Mouse (Mus musculus) cerebellum, adult 9-10 months (tissue): ENCODE measurements at regions not wholly inside any gene's neighbourhood (a gene's known extent, or its start where the extent isn't known, plus 50 kb on each side); places are given as distances from the start of the nearest gene placed in this dataset.

Experiments
- DNase-seq: peaks from one replicate; pipeline ENCODE4 v3.0.0; 2022

DNA sequence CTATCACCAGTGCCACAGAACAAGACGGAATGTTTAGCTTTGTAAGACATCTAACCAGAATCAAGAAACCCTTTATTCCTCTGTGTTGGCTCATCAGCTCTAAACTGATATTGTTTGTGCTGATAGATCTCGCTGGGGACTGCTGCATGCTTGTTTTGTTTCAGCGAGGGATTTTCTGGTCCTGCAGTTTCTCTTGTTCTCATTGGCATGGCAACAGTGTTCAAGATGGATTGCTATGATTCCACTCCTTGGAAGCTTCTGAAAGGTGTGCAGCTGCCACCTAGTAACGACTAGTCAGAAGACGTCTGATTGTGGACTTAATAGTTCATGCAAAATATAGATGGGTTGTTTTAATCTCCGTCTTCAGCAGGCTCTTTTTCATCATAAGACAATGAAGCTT lies 591.2 kb downstream of the Sorcs1 start:
- no peak for DNase-seq

DNA sequence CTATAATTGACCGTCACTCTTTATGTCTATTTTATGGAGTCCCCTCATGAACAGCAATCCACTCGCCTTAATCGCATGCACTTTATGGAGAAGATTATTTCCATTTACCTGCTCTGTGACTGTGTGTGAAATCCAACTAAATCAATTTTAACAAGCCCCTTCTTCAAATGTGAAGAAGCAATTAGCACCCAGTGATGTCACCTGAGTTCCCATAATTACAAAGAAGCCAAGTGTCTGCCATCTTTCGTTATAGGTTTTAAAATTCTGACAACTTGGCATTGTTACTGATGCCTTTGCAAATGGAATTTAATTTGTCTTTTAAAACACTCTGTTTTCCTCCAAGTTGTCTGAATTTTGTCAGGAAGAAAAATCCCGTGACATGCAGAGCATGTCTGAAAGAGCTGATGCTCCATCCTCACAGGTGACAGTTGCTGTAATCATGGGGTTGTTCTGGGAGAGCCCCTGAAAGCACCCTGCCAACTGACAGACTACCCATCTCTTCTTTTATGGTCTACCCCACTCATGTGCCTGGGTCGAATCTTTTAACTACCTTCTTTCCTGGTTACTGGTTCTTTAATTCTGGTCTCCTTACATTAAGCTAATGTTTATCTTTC lies 600.9 kb downstream of the Sorcs1 start:
- no peak for DNase-seq

DNA sequence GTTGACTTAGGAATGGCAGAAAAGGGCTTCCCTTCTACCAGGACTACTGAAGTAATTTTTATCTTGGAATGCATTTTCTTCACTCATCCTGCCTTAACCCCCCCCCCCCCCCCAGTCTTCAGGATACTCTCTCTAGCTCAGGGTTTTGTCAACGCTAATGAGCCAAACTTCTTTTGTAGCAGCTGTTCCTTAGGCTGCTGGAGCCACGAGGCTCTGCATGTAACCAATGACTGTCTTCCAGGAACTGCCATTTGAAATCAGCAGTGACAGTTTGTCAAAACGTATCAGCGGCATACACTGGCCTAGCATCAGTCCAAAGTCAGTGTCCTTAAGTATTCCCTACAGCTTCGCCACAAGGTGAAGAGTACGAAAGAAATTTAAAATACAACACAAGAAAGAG lies 618.0 kb downstream of the Sorcs1 start:
- DNase-seq: no peak

DNA sequence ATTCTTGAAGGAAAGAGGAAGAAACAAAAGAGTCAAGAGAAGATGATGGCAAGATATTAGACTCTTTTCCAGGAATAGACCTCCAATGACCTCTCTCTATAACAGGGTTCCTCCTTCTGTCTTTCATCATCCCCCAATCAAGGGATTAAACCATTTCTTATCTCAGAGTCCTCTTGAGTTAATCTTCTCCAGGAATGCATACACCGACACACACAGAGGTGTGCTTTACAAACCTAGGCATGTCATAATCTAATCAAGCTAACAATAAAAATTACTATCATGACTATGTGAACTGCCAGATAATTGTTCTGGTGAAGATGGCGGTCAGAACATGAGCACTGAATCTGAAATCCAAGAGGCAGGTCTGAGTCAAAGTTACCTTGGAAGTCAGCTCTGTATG lies 625.5 kb downstream of the Sorcs1 start:
- no peak for DNase-seq

DNA sequence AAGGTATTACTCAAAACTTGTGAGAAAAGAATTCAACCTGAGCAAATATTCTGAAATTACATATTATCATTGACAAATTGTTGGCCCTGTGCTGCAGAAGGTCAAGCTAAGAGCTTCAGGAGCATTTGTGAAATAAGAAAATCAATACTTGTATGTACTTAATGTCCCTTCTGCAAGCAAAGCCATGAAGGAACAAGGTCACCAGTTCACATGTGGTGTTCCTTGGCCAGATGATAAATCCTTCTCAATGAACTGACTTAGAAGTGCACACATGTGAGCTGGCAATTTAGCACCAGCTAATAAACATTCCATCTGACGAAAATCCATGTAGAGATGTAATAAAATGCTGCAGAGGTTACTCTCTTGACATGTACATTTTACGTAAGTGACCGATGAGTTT lies 632.7 kb downstream of the Sorcs1 start:
- DNase-seq: no peak

DNA sequence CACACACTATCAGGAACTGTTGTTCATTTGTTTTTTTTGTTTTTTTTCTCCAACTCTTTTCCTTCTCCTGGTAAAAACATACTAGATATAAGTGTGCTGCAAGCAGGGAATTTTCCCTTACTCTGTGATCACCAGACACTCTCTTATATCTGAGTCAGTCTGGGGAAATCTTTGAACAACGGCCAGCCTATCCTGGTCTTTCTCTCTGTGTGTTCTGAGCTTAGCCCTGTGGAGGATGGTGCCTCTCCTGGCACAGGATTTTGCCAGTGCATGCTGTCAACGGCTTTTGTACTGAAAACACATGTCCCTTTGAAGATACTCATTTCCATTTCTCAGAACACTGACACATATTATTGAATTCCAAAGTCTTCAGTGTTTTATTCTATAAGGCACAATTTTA lies 664.8 kb downstream of the Sorcs1 start:
- DNase-seq: no peak

DNA sequence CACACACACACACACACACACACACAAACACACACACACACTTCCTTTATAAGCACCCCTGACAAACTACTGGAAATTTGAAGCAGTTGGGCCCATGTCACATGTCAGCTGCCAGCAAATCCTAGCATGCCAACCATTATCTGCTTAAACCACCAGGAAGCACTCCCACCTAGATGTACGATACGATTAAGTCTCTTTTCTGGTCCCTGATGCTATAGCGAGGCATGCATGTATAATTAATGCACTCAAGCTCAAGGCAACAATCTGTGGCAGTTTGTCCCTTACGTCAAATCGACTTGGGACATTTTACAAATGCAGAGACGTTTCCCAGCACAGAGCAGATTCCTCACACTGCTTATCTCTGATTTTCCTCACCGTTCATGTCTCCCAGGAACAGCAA lies 673.2 kb downstream of the Sorcs1 start:
- no peak for DNase-seq

DNA sequence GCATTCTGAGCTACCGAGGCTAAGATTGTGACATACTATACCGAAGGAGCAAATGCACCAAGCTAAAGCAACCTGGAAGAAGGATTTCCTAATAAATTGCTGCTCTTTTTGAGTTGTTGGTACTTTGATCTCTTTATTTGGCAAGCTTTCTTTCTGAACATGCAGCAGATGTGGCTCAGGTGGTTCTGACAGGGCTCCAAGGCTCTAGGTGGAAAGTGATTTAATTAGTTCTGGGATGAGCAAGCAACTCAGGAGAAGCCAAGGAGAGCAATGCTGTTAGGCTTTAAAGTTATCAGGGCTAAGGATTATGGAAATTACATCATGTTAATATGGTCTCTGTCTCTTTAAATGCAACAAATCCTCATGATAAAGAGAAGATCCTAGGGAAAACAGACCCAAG lies 692.6 kb downstream of the Sorcs1 start:
- no peak for DNase-seq

DNA sequence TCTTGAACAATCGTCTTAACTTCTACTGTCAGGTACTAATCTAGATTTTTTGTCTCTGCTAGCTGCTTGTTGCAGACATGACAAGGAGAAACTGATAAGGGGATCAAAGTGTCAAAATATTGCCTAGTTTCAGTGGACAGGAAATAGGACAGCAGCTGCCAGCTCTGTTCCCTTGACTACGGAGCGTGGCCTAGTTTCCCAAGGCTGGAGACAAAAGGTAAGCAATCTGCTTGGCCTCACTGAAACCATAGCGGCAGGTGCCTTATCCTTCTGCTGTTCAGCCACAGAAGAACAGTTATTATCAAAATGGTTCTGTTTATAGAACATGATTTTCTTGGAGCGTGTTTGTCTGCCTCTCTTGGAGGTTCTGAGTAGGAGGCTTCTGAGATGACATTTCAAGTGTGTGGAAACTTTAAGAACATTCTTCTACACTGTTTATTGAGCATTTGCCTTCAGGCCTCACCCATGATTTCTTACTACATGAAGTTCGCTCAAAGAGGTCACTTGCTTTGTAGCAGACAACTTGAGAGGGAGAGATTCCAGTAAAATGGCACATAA lies 712.1 kb downstream of the Sorcs1 start:
- DNase-seq: peak; percentile 23

DNA sequence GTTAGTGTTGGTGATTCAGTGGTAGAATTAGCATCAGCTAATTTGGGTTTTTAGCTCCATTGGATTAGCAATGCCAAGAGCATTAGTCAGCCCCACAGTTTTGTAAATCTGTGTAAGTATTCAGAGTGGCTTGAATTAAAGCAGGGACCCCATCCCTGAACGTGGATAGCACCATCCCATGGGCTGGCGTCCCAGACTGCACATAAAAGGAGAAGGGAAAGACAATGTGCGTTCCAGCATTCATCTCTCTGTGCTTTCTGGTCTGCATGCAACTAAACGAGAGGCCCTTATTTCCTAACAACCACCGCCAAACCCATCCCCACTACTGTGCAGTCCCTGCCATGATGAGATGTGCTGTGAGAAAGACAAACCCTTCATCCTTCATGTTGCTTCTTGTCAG lies 713.8 kb downstream of the Sorcs1 start:
- no peak for DNase-seq

DNA sequence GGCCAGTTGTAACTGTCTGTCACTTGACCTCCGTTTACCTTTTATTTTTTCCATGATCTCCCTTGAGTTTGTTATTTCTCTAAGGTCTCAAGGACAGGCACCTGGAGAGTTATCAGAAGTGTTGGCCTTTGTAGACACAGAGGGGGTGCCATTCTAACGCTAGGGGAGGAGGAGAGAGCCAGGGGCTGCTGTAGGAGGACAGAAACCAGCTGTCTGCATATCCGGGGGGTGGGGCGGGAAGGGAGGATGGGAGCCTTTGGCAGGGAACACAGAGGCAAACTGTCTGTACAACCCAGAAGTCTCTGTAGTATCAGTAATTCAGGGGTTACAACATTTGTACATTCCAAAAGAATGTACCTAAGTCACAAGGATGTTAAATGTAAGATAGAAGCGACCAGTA lies 719.9 kb downstream of the Sorcs1 start:
- no peak for DNase-seq

DNA sequence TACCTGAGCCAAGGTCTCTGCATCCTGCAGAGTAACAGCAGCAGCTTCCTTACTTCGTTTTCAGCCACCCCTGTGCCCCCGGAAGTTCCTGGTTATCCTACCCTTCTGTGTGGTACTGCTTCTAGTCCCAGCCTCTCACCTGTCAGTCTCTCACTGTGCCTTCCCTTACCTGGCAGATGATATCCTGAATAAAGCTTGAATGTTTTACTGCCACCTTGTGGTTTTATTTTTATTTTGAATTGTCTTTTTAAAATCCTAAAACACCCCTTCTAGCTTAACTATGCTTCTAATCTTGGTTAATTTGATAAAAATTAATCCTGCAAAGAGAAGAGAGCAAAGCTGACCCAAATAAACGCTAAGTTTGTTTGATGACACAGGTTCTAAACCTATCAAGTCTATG lies 747.2 kb downstream of the Sorcs1 start:
- no peak for DNase-seq

DNA sequence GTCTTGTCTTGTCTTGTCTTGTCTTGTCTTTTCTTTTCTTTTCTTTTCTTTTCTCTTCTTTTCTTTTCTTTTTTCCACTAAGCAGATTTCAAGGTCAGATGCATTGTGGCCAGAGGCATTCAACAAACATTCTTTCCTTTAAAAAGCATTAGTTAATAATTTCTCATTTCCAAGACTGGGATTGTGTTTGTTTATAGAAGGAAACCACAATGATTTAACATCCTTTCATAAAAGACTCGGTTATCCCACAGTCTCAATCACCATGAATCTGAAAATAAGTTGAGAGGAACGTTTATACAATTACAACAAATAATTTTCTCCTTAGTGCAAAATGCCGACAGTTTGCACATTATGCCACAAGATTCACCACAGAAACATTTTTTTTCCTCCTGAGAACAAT lies 766.7 kb downstream of the Sorcs1 start:
- no peak for DNase-seq

DNA sequence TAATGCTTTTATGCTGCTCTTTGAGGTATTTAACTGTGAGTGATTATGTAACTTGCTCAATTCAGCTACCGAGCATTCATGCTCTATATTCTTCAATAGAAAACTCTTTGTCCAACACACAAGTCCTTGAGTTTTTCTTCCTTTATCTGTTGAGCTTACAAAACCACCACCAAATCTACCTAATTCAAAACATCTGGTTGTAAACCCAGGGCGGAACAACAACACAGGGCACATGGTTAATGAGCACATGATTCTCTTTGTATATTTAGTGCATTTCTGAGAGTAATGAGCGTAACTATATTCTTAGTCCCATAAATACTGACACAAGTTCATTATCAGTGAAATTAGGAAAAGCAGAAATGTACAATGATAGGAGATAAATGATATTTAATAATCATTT lies 798.2 kb downstream of the Sorcs1 start:
- no peak for DNase-seq

DNA sequence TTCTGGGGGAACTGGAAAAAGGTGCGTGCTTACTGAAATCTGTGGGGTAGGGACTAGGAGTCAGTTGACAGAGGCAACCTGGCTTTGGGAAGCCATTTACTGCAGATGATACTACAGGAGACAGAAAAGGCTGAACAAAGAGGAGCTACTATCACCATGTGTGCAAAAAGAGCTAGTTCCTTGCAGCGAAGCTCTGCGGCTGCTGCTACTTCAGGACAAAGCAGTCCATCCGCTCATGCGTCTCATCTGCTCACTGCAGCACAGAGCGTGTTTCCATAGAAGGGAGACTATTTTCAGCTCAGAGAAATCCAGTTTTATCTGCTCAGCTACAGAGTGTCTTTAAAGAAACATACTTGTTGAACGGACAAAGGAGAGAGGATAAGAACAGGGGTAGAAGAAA lies 817.7 kb downstream of the Sorcs1 start:
- no peak for DNase-seq

DNA sequence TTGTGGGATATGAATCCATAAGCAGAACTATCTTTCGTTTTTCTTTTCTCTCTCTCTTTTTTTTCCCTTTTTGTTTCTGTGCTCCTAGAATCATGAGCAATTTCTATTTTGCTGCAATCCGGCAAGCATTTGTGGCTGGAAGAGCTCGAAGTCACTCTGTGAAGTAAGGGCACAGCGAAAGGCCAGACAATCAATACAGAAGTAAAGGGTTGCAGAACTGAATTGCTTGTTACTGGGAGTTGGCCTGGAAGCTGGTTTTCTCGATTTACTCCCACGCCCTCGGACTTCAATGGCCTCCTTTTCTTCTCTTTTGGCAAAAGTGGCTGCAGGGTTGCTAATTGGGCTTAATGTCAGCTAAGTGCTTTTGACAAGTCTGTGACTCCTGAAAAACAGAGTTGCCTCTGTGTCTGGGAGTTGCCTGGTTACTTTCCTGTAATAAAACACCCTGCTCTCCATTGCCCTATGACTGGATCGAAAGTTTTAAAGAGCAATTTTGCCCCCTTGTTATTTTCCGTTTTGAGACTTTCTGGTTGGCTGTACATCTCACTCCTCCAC lies 822.9 kb downstream of the Sorcs1 start:
- DNase-seq: no peak

DNA sequence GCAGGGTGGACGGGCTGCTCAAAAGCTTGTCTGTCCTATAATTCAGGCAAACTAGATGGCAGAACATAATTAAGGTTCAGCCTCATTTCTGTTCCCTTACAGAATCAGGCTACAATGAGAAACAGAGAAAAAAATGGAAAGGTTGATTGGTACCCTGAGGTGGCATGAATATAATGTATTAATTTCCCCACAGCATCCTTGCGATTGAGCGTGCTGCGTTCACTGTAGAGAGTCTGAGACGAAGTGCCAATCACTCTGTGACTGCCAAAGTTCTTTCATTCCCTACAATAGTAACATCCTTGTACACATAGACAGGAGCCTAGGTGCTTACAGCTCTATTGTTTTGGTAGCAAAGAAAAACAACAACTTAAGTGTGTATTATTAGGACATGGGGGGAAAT lies 836.5 kb downstream of the Sorcs1 start:
- DNase-seq: no peak

DNA sequence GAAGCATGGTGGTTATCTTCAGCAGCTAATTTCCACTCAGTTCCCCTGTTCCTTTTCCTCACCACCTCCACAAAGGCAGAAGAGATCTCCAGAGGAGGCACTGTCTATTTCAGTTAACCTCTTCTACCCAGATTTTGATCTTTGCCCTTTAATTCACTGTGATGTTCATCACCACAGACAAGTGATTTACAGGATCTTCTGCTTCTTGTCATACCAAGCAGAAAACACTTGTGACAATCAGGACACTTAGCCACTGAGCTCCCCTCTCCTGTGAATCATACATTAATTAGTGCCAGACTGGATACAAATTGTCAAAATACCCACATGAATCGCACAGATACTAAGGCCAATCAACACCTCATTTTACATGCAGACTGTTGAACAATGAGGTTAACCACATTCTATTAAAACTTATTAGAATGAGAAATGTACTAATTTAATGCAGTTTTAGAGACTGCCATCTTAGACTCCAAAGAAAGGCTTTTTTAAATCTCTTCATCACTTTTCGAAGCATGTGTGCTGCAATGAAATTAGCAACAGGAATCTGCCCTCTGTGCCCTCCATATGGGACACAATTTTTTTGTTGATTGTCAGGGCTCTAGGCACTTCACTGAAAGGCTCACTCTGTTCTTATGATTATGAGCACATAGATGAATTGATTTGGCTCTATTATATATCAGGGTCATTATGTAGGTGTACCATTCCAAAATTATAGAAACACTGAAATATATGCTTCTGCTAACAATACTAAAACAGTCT lies 839.1 kb downstream of the Sorcs1 start:
- no peak for DNase-seq

DNA sequence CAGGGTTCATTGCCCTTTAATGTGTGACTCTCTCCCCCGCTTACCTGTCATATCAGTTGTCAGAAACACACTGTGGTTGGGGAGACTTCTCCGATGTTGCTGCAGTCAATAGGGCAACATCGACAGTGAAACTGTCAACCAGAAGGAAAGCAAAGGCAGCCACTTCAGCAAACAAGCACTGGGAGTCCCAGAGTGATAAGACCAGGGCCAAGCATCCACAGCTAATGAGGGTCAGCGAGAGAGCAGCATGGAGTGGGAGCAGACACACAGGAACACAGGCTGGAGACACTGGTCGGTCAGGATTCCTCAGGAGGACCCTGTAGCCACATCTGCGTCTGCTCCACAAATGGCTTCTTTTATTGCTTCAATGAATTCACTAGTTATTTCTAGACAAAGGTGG lies 847.5 kb downstream of the Sorcs1 start:
- no peak for DNase-seq

DNA sequence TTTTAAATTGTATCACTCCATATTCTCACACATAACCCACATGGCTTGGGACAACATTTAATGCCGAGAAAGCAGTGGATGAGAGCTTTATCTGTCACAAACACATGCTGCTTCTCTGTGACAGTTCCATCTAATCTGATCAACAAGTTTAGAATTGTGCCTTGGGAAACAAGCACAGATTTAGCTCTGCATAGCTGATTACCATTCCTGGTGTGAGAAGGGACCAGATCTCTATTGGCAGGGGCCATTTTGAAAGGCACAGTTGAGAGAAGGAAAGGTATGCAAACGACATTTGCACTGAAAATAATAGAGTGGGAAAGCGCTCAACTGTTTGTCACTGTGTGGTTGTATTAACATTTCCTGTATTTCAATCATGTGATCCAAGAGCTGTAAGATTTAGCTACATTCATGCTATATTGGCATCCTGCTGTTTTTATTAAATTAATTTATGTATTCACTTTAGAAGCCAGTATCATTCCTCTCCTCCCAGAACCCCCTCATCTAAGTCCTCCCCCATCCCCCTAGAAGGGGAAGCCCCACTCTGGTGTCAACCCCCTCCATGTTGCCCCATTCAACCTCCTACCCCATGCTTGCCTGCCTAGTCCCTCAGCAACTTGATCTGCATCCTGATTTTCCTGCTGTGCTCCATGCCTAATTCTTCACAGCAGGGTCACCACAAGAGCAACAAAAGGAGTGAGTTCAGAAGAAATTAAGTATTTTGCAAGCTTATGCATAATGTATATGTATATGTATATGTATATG lies 872.6 kb downstream of the Sorcs1 start:
- DNase-seq: no peak
